Mouse (Mus musculus): ENCODE measurements around the gene Aatk. TPM values are rescaled to one million over a fixed set of nuclear protein-coding genes. Genes with fewer than 3 reads are reported as not detected.

Gene Aatk
- polyA plus RNA-seq, 1 experiment from 2014 or later = 2.0 TPM

GRCm38 (mm10) chr11:119986751-119987425 is 60.1 kb downstream of the Aatk start:
- no peak overlapping the region for H3K9ac ChIP-seq (replicated peaks; ENCODE audit: low read length)
- H3K4me2 ChIP-seq (replicated peaks; ENCODE audit: low read depth, low read length) = no peak overlapping the region
- peaks cover 10% of the 10 kb centered on the region for H3K36me3 ChIP-seq (ENCODE audit: insufficient read depth, low read length)
- H3K9me3 ChIP-seq (ENCODE audit: low read length) = no peaks in the 10 kb centered on the region
- H3K4me3 ChIP-seq (ENCODE audit: low read length) = no peak overlapping the region
- 88% methylated on average over 9 of the region's 9 CpGs for WGBS
- ATAC-seq (ENCODE audit: low FRiP score, low TSS enrichment) = no peak
- H3K4me1 ChIP-seq (ENCODE audit: insufficient read depth, low read length) = peaks cover 29% of the 10 kb centered on the region
- H3K27me3 ChIP-seq (ENCODE audit: insufficient read depth, low read length) = no peaks in the 10 kb centered on the region
- H3K27ac ChIP-seq (ENCODE audit: low read length) = no peak overlapping the region

- WGBS = 83% methylated on average over 2 of the region's 2 CpGs
- ATAC-seq (ENCODE audit: low FRiP score, low TSS enrichment) = no peak
These were observed 63.8 kb downstream of the Aatk start for GRCm38 (mm10) chr11:119983151-119983550.

GRCm38 (mm10) chr11:119982236-119982635 is 64.7 kb downstream of the Aatk start:
- Histone ChIP-seq H3K4me2 (replicated peaks; ENCODE audit: low read depth, low read length) (no peak overlapping the region), H3K27me3 (ENCODE audit: insufficient read depth, low read length) (no peaks in the 10 kb centered on the region), H3K36me3 (ENCODE audit: insufficient read depth, low read length) (peaks cover 17% of the 10 kb centered on the region), H3K9me3 (ENCODE audit: low read length) (no peaks in the 10 kb centered on the region), H3K27ac (ENCODE audit: low read length) (no peak overlapping the region), H3K4me3 (ENCODE audit: low read length) (no peak overlapping the region), H3K9ac (replicated peaks; ENCODE audit: low read length) (no peak overlapping the region), H3K4me1 (ENCODE audit: insufficient read depth, low read length) (no peaks in the 10 kb centered on the region)
- ATAC-seq (ENCODE audit: low FRiP score, low TSS enrichment) = no peak
- WGBS = 96% methylated on average over 3 of the region's 3 CpGs

More at GRCm38 (mm10) chr11:119983151-119983550, 63.8 kb downstream of the Aatk start:
- H3K27ac ChIP-seq (ENCODE audit: low read length) = no peak overlapping the region
- no peak overlapping the region for H3K9ac ChIP-seq (replicated peaks; ENCODE audit: low read length)
- H3K4me1 ChIP-seq (ENCODE audit: insufficient read depth, low read length) = peaks cover 2% of the 10 kb centered on the region; the same call in 1 of the 2 replicates
- no peaks in the 10 kb centered on the region for H3K9me3 ChIP-seq (ENCODE audit: low read length)
- H3K4me2 ChIP-seq (replicated peaks; ENCODE audit: low read depth, low read length) = no peak overlapping the region
- no peaks in the 10 kb centered on the region for H3K27me3 ChIP-seq (ENCODE audit: insufficient read depth, low read length)
- H3K4me3 ChIP-seq (ENCODE audit: low read length) = no peak overlapping the region
- H3K36me3 ChIP-seq (ENCODE audit: insufficient read depth, low read length) = peaks cover 17% of the 10 kb centered on the region

- 82% methylated on average over 3 of the region's 3 CpGs for WGBS
- no peak for ATAC-seq (ENCODE audit: low FRiP score, low TSS enrichment)
- H3K27me3 ChIP-seq (ENCODE audit: insufficient read depth, low read length) = no peaks in the 10 kb centered on the region
- no peak overlapping the region for H3K27ac ChIP-seq (ENCODE audit: low read length)
- peaks cover 17% of the 10 kb centered on the region for H3K36me3 ChIP-seq (ENCODE audit: insufficient read depth, low read length)
- H3K4me3 ChIP-seq (ENCODE audit: low read length) = no peak overlapping the region
- no peak overlapping the region for H3K9ac ChIP-seq (replicated peaks; ENCODE audit: low read length)
- H3K4me2 ChIP-seq (replicated peaks; ENCODE audit: low read depth, low read length) = no peak overlapping the region
- H3K9me3 ChIP-seq (ENCODE audit: low read length) = no peaks in the 10 kb centered on the region
- H3K4me1 ChIP-seq (ENCODE audit: insufficient read depth, low read length) = no peaks in the 10 kb centered on the region
These were observed 65.2 kb downstream of the Aatk start for GRCm38 (mm10) chr11:119981769-119982168.

GRCm38 (mm10) chr11:119979596-119980385 is 67.2 kb downstream of the Aatk start:
- peaks cover 8% of the 10 kb centered on the region; the same call in 1 of the 2 replicates for H3K4me1 ChIP-seq (ENCODE audit: insufficient read depth, low read length)
- H3K4me3 ChIP-seq (ENCODE audit: low read length) = no peak overlapping the region
- H3K27ac ChIP-seq (ENCODE audit: low read length) = no peak overlapping the region
- no peaks in the 10 kb centered on the region for H3K9me3 ChIP-seq (ENCODE audit: low read length)
- H3K9ac ChIP-seq (replicated peaks; ENCODE audit: low read length) = no peak overlapping the region
- ATAC-seq (ENCODE audit: low FRiP score, low TSS enrichment) = peak; percentile 33; the same call in 1 of the 2 replicates
- no peaks in the 10 kb centered on the region for H3K27me3 ChIP-seq (ENCODE audit: insufficient read depth, low read length)
- WGBS = 70% methylated on average over 10 of the region's 10 CpGs
- H3K36me3 ChIP-seq (ENCODE audit: insufficient read depth, low read length) = peaks cover 18% of the 10 kb centered on the region
- no peak overlapping the region for H3K4me2 ChIP-seq (replicated peaks; ENCODE audit: low read depth, low read length)

GRCm38 (mm10) chr11:119978701-119979100 is 68.3 kb downstream of the Aatk start:
- 89% methylated on average over 4 of the region's 4 CpGs for WGBS

GRCm38 (mm10) chr11:119975739-119976501 is 71.0 kb downstream of the Aatk start:
- H3K4me2 ChIP-seq (replicated peaks; ENCODE audit: low read depth, low read length) = no peak overlapping the region
- no peak overlapping the region for H3K4me3 ChIP-seq (ENCODE audit: low read length)
- H3K27me3 ChIP-seq (ENCODE audit: insufficient read depth, low read length) = no peaks in the 10 kb centered on the region
- no peak overlapping the region for H3K9ac ChIP-seq (replicated peaks; ENCODE audit: low read length)
- 49% methylated on average over 8 of the region's 8 CpGs for WGBS
- 0 out of 2 replicates have a peak, but pooled peaks cover 8% of the 10 kb centered on the region for H3K36me3 ChIP-seq (ENCODE audit: insufficient read depth, low read length)
- ATAC-seq (ENCODE audit: low FRiP score, low TSS enrichment) = no peak
- no peaks in the 10 kb centered on the region for H3K9me3 ChIP-seq (ENCODE audit: low read length)
- no peak overlapping the region for H3K27ac ChIP-seq (ENCODE audit: low read length)
- H3K4me1 ChIP-seq (ENCODE audit: insufficient read depth, low read length) = peaks cover 8% of the 10 kb centered on the region; the same call in 1 of the 2 replicates

More at GRCm38 (mm10) chr11:119978701-119979100, 68.3 kb downstream of the Aatk start:
- peaks cover 17% of the 10 kb centered on the region for H3K36me3 ChIP-seq (ENCODE audit: insufficient read depth, low read length)
- H3K9me3 ChIP-seq (ENCODE audit: low read length) = no peaks in the 10 kb centered on the region
- no peak overlapping the region for H3K4me3 ChIP-seq (ENCODE audit: low read length)
- H3K27ac ChIP-seq (ENCODE audit: low read length) = no peak overlapping the region
- H3K4me1 ChIP-seq (ENCODE audit: insufficient read depth, low read length) = peaks cover 8% of the 10 kb centered on the region; the same call in 1 of the 2 replicates
- H3K9ac ChIP-seq (replicated peaks; ENCODE audit: low read length) = no peak overlapping the region
- H3K27me3 ChIP-seq (ENCODE audit: insufficient read depth, low read length) = no peaks in the 10 kb centered on the region
- H3K4me2 ChIP-seq (replicated peaks; ENCODE audit: low read depth, low read length) = no peak overlapping the region
- peak; percentile 46; the same call in 1 of the 2 replicates for ATAC-seq (ENCODE audit: low FRiP score, low TSS enrichment)

GRCm38 (mm10) chr11:119973789-119974188 is 73.2 kb downstream of the Aatk start:
- no peak for ATAC-seq (ENCODE audit: low FRiP score, low TSS enrichment)
- Histone ChIP-seq H3K4me2 (replicated peaks; ENCODE audit: low read depth, low read length) (no peak overlapping the region), H3K4me1 (ENCODE audit: insufficient read depth, low read length) (peaks cover 8% of the 10 kb centered on the region; the same call in 1 of the 2 replicates), H3K9ac (replicated peaks; ENCODE audit: low read length) (no peak overlapping the region), H3K36me3 (ENCODE audit: insufficient read depth, low read length) (0 out of 2 replicates have a peak, but pooled peaks cover 5% of the 10 kb centered on the region), H3K9me3 (ENCODE audit: low read length) (no peaks in the 10 kb centered on the region), H3K4me3 (ENCODE audit: low read length) (no peak overlapping the region), H3K27me3 (ENCODE audit: insufficient read depth, low read length) (no peaks in the 10 kb centered on the region), H3K27ac (ENCODE audit: low read length) (no peak overlapping the region)
- 88% methylated on average over 4 of the region's 4 CpGs for WGBS

DNA sequence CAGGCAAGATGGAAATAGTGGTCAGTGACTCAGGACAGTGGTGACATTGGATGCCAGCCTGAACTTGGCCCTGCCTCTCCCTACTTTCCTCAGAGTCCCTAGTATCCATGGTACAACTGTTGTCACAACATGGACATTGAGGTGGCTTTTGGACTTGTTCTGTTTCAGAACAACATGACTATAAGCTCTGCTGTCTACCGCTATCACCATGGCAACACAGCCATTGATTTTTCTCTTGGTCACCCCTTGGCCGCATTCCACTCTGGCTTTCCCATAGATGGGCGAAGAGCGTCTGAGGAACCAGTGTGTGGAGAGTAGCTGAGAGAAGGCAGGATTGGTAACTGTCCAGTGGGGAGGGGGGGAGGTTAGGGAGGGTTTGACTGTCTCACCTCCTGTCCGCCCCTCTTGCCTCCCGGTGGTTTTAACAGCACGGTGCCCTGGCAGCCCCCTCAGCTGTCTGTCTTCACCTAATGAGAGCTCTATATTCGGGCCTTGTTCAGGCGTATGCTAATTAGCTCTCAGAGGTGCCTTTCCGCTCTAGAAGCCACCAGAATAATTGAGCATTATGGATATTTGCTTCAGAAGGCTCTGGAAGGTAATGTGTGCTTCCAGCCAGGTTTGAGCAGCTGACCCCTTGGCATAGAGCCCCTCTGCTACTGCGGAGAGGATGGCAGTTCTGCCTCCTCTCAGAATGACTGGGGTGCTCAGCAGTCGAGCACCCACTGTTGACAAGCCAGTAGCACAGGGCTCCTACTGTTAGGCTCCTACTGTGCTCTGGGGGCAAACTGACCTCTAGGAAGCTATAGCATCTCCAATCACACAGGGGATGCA is 76.7 kb downstream of the Aatk start:
- Histone ChIP-seq H3K4me2 (replicated peaks; ENCODE audit: low read depth, low read length) (no peak overlapping the region), H3K4me3 (ENCODE audit: low read length) (no peak overlapping the region), H3K36me3 (ENCODE audit: insufficient read depth, low read length) (0 out of 2 replicates have a peak, but pooled peaks cover 10% of the 10 kb centered on the region), H3K27me3 (ENCODE audit: insufficient read depth, low read length) (no peaks in the 10 kb centered on the region), H3K27ac (ENCODE audit: low read length) (no peak overlapping the region), H3K4me1 (ENCODE audit: insufficient read depth, low read length) (no peaks in the 10 kb centered on the region), H3K9me3 (ENCODE audit: low read length) (no peaks in the 10 kb centered on the region), H3K9ac (replicated peaks; ENCODE audit: low read length) (no peak overlapping the region)
- no peak for ATAC-seq (ENCODE audit: low FRiP score, low TSS enrichment)
- 67% methylated on average over 12 of the region's 12 CpGs for WGBS
